Mouse (Mus musculus): ENCODE results near the gene C1qtnf1. TPM values are rescaled to one million over a fixed set of nuclear protein-coding genes. Genes with fewer than 3 reads are reported as not detected.

The C1qtnf1 gene
- polyA plus RNA-seq, 1 experiment, result 1.8 TPM

GRCm38 (mm10) chr11:118415630-118416029 is 12.4 kb upstream of the C1qtnf1 start:
- no peak overlapping the region for H3K27ac ChIP-seq (ENCODE audit: control insufficient read depth, insufficient read depth, low read depth, low read length, poor library complexity)
- 77% methylated on average over 6 of the region's 6 CpGs for WGBS
- no peak overlapping the region for H3K4me3 ChIP-seq (replicated peaks; ENCODE audit: control insufficient read depth, low read depth, low read length)
- no peak for TF ChIP-seq POLR2A (IDR thresholded peaks at IDR 0.05; ENCODE audit: borderline replicate concordance, control insufficient read depth, low read depth, low read length)
- TF ChIP-seq CTCF (IDR thresholded peaks at IDR 0.05; ENCODE audit: control insufficient read depth, insufficient read depth, low read length), result no peak
- peaks cover 6% of the 10 kb centered on the region for H3K4me1 ChIP-seq (ENCODE audit: control insufficient read depth, insufficient read depth, low read length)

GRCm38 (mm10) chr11:118416046-118416445 is 12.0 kb upstream of the C1qtnf1 start:
- H3K4me1 ChIP-seq (ENCODE audit: control insufficient read depth, insufficient read depth, low read length), result peaks cover 6% of the 10 kb centered on the region

GRCm38 (mm10) chr11:118417496-118417895 is 10.5 kb upstream of the C1qtnf1 start:
- H3K4me3 ChIP-seq (replicated peaks; ENCODE audit: control insufficient read depth, low read depth, low read length), result peak overlapping the region; percentile 22
- H3K4me1 ChIP-seq (ENCODE audit: control insufficient read depth, insufficient read depth, low read length), result peaks cover 6% of the 10 kb centered on the region
- 92% methylated on average over 9 of the region's 9 CpGs for WGBS
- no peak overlapping the region for H3K27ac ChIP-seq (ENCODE audit: control insufficient read depth, insufficient read depth, low read depth, low read length, poor library complexity)
- TF ChIP-seq CTCF (IDR thresholded peaks at IDR 0.05; ENCODE audit: control insufficient read depth, insufficient read depth, low read length), result no peak
- TF ChIP-seq POLR2A (IDR thresholded peaks at IDR 0.05; ENCODE audit: borderline replicate concordance, control insufficient read depth, low read depth, low read length), result no peak

More at GRCm38 (mm10) chr11:118416046-118416445, 12.0 kb upstream of the C1qtnf1 start:
- Histone ChIP-seq H3K4me3 (replicated peaks; ENCODE audit: control insufficient read depth, low read depth, low read length) (no peak overlapping the region), H3K27ac (ENCODE audit: control insufficient read depth, insufficient read depth, low read depth, low read length, poor library complexity) (no peak overlapping the region)
- TF ChIP-seq POLR2A (IDR thresholded peaks at IDR 0.05; ENCODE audit: borderline replicate concordance, control insufficient read depth, low read depth, low read length) (no peak), CTCF (IDR thresholded peaks at IDR 0.05; ENCODE audit: control insufficient read depth, insufficient read depth, low read length) (no peak)
- WGBS, result 86% methylated on average over 7 of the region's 7 CpGs

- Histone ChIP-seq H3K4me1 (ENCODE audit: control insufficient read depth, insufficient read depth, low read length) (peaks cover 6% of the 10 kb centered on the region), H3K27ac (ENCODE audit: control insufficient read depth, insufficient read depth, low read depth, low read length, poor library complexity) (peak overlapping the region; percentile 88), H3K4me3 (replicated peaks; ENCODE audit: control insufficient read depth, low read depth, low read length) (peak overlapping the region; percentile 85)
- under 1% methylated on average over 12 of the region's 12 CpGs for WGBS
- TF ChIP-seq POLR2A (IDR thresholded peaks at IDR 0.05; ENCODE audit: borderline replicate concordance, control insufficient read depth, low read depth, low read length) (no peak), CTCF (IDR thresholded peaks at IDR 0.05; ENCODE audit: control insufficient read depth, insufficient read depth, low read length) (no peak)
These were observed 9.6 kb upstream of the C1qtnf1 start for GRCm38 (mm10) chr11:118418442-118418833.

GRCm38 (mm10) chr11:118418834-118419504 is 9.0 kb upstream of the C1qtnf1 start, which contains the start of gene Cant1:
Gene Cant1, minus strand, starts transcription at chr11:118419086.
- WGBS, result under 1% methylated on average over 50 of the region's 50 CpGs
- H3K27ac ChIP-seq (ENCODE audit: control insufficient read depth, insufficient read depth, low read depth, low read length, poor library complexity), result peak within 1 kb of the TSS; percentile 88
- H3K4me3 ChIP-seq (replicated peaks; ENCODE audit: control insufficient read depth, low read depth, low read length), result peak within 1 kb of the TSS; percentile 85
- peaks cover 6% of the 10 kb centered on the region for H3K4me1 ChIP-seq (ENCODE audit: control insufficient read depth, insufficient read depth, low read length)
- TF ChIP-seq CTCF (IDR thresholded peaks at IDR 0.05; ENCODE audit: control insufficient read depth, insufficient read depth, low read length), result no peak
- peak; percentile 83; the same call in 1 of the 2 replicates for TF ChIP-seq POLR2A (IDR thresholded peaks at IDR 0.05; ENCODE audit: borderline replicate concordance, control insufficient read depth, low read depth, low read length)

- WGBS, result 50% methylated on average over 7 of the region's 7 CpGs
- no peak for TF ChIP-seq POLR2A (IDR thresholded peaks at IDR 0.05; ENCODE audit: borderline replicate concordance, control insufficient read depth, low read depth, low read length)
- TF ChIP-seq CTCF (IDR thresholded peaks at IDR 0.05; ENCODE audit: control insufficient read depth, insufficient read depth, low read length), result no peak
- Histone ChIP-seq H3K4me1 (ENCODE audit: control insufficient read depth, insufficient read depth, low read length) (peaks cover 6% of the 10 kb centered on the region), H3K4me3 (replicated peaks; ENCODE audit: control insufficient read depth, low read depth, low read length) (no peak overlapping the region), H3K27ac (ENCODE audit: control insufficient read depth, insufficient read depth, low read depth, low read length, poor library complexity) (no peak overlapping the region)
These were observed 7.7 kb upstream of the C1qtnf1 start for GRCm38 (mm10) chr11:118420261-118420660.

- TF ChIP-seq POLR2A (IDR thresholded peaks at IDR 0.05; ENCODE audit: borderline replicate concordance, control insufficient read depth, low read depth, low read length) (no peak), CTCF (IDR thresholded peaks at IDR 0.05; ENCODE audit: control insufficient read depth, insufficient read depth, low read length) (peak; percentile 36)
- H3K4me1 ChIP-seq (ENCODE audit: control insufficient read depth, insufficient read depth, low read length), result no peaks in the 10 kb centered on the region; the same call in 1 of the 2 replicates
- H3K4me3 ChIP-seq (replicated peaks; ENCODE audit: control insufficient read depth, low read depth, low read length), result no peak overlapping the region
- no peak overlapping the region for H3K27ac ChIP-seq (ENCODE audit: control insufficient read depth, insufficient read depth, low read depth, low read length, poor library complexity)
- 14% methylated on average over 18 of the region's 18 CpGs for WGBS
These were observed 4.6 kb upstream of the C1qtnf1 start for GRCm38 (mm10) chr11:118423266-118423971.

GRCm38 (mm10) chr11:118424621-118425335 is 3.2 kb upstream of the C1qtnf1 start:
- 55% methylated on average over 13 of the region's 13 CpGs for WGBS
- no peak overlapping the region for H3K4me3 ChIP-seq (replicated peaks; ENCODE audit: control insufficient read depth, low read depth, low read length)
- H3K4me1 ChIP-seq (ENCODE audit: control insufficient read depth, insufficient read depth, low read length), result no peaks in the 10 kb centered on the region; the same call in 1 of the 2 replicates
- no peak overlapping the region for H3K27ac ChIP-seq (ENCODE audit: control insufficient read depth, insufficient read depth, low read depth, low read length, poor library complexity)
- no peak for TF ChIP-seq CTCF (IDR thresholded peaks at IDR 0.05; ENCODE audit: control insufficient read depth, insufficient read depth, low read length)
- TF ChIP-seq POLR2A (IDR thresholded peaks at IDR 0.05; ENCODE audit: borderline replicate concordance, control insufficient read depth, low read depth, low read length), result no peak

Data from bone marrow, adult 2 months (tissue).